Mouse (Mus musculus) left cerebral cortex, adult 6 months (tissue): Measurements from ENCODE around the gene Btd. TPM values are rescaled to one million over a fixed set of nuclear protein-coding genes. Genes with fewer than 3 reads are reported as not detected.

Source experiments
- long read RNA-seq, 2 experiments: library from polyadenylated mRNA; unstranded; transcript quantifications; one replicate each; pipeline ENCODE4 v2.0.0; 2019 to 2020
- polyA plus RNA-seq: library from polyadenylated mRNA; unstranded; fragments of <200 nt; fragmentation: Nextera tagmentation; gene quantifications from 2 replicates; pipeline ENCODE4 v1.2.3, GENCODE M21; 2021

Btd gene
- polyA plus RNA-seq = 7.2 and 8.8 TPM in 2 replicates
- long read RNA-seq, experiment 1, transcript Btd-202 (3 exons, 689 nt) = minor isoform, 7 of 81 reads
- long read RNA-seq, experiment 1, transcript Btd-201 (4 exons, 2,324 nt) = major isoform, 65 of 81 reads
- long read RNA-seq, experiment 1, partial matches to known transcripts = 8 of 81 reads
- long read RNA-seq, experiment 1, other reads (novel, unspliced or antisense) = 1 of 81 reads
- long read RNA-seq, experiment 2, transcript Btd-201 (4 exons, 2,324 nt) = major isoform, 9 of 12 reads
- long read RNA-seq, experiment 2, partial matches to known transcripts = 1 of 12 reads
- long read RNA-seq, experiment 2, other reads (novel, unspliced or antisense) = 1 of 12 reads

GRCm38 (mm10) chr14:31640890-31641505 is at the start of gene Btd, which contains the start of gene Hacl1:
Btd (plus strand) TSS chr14:31641028.
Hacl1 (minus strand) TSS chr14:31641286.

GRCm38 (mm10) chr14:31591243-31591642 is 49.6 kb upstream of the Btd start, which contains the start of gene Colq:
Colq (minus strand) TSS chr14:31591343.

GRCm38 (mm10) chr14:31640346-31640889 is 410 bp upstream of the Btd start, which contains the start of gene Gm49387:
Gm49387 (minus strand) TSS chr14:31640878.

Other genes starting within 250 kb of the Btd start
- gene Sh3bp5, start 204.9 kb upstream of the Btd start, polyA plus RNA-seq = 22.4 and 23.5 TPM in 2 replicates
- 3.1 and 4.1 TPM in 2 replicates for gene Eaf1, start 146.6 kb upstream of the Btd start, polyA plus RNA-seq
- 12.1 and 12.4 TPM in 2 replicates for gene Mettl6, start 146.0 kb upstream of the Btd start, polyA plus RNA-seq
- gene Colq, start 49.7 kb upstream of the Btd start, polyA plus RNA-seq = 0.82 and 0.84 TPM in 2 replicates
- gene Gm49387, start 150 bp upstream of the Btd start, polyA plus RNA-seq = not detected in 2 replicates
- gene Hacl1, start 258 bp downstream of the Btd start, polyA plus RNA-seq = 7.8 and 13.5 TPM in 2 replicates
- 2.8 and 3.3 TPM in 2 replicates for gene Ankrd28, start 189.6 kb downstream of the Btd start, polyA plus RNA-seq